Mouse (Mus musculus) CD4-positive, CD25-positive, alpha-beta regulatory T cell, adult 4 months (primary cell): ENCODE measurements around the gene Cd209e. TPM values are rescaled to one million over a fixed set of nuclear protein-coding genes. Genes with fewer than 3 reads are reported as not detected.
"Not testable (repeated sequence)": the region's sequence is repeated elsewhere in the genome, so short reads cannot be mapped to it uniquely, and the experiment has no call there.

ENCODE experiments used
- ATAC-seq: one replicate; pipeline ENCODE4 v1.8.0; 2017
- polyA plus RNA-seq, 2 experiments: library from polyadenylated mRNA; unstranded; fragments of 100-300 nt; shearing (Covaris generic); gene quantifications; one replicate each; pipeline ENCODE4 v1.2.1; 2017

Gene Cd209e
- polyA plus RNA-seq, result not detected

GRCm38 (mm10) chr8:3854209-3854608 lies at the start of gene Cd209e:
Cd209e (minus strand) TSS chr8:3854309.
- no peak for ATAC-seq

GRCm38 (mm10) chr8:3878455-3878854 lies 24.3 kb upstream of the Cd209e start, which contains the start of gene Cd209d:
Cd209d (minus strand) TSS chr8:3878555.
- no peak for ATAC-seq

- ATAC-seq, result no peak
These were observed 22.0 kb upstream of the Cd209e start for GRCm38 (mm10) chr8:3876121-3876520.

- ATAC-seq, result not testable (repeated sequence)
These were observed 8.6 kb upstream of the Cd209e start for GRCm38 (mm10) chr8:3862736-3863135.

- no peak for ATAC-seq
These were observed 51.0 kb downstream of the Cd209e start for GRCm38 (mm10) chr8:3803091-3803490.

Other genes with a start within 250 kb of the Cd209e start
- 100 to 1,000 TPM in 1 of 2 experiments, 10 to 100 TPM in 1; 87.5 to 131 TPM for gene Xab2, start 233.0 kb downstream of the Cd209e start, polyA plus RNA-seq
- gene Pet100, start 232.8 kb downstream of the Cd209e start, polyA plus RNA-seq, result 100 to 1,000 TPM in 1 of 2 experiments, 10 to 100 TPM in 1; 84.8 to 145 TPM
- gene Pcp2, start 228.8 kb downstream of the Cd209e start, polyA plus RNA-seq, result not detected
- gene Stxbp2, start 223.4 kb downstream of the Cd209e start, polyA plus RNA-seq, result 100 to 1,000 TPM; 190 to 257 TPM
- gene Retn, start 198.5 kb downstream of the Cd209e start, polyA plus RNA-seq, result not detected
- not detected for gene Mcemp1, start 188.6 kb downstream of the Cd209e start, polyA plus RNA-seq
- gene Fcor, start 181.9 kb downstream of the Cd209e start, polyA plus RNA-seq, result not detected
- gene Trappc5, start 178.0 kb downstream of the Cd209e start, polyA plus RNA-seq, result 10 to 100 TPM; 20.3 to 32.6 TPM
- gene Fcer2a, start 160.1 kb downstream of the Cd209e start, polyA plus RNA-seq, result 10 to 100 TPM in 1 of 2 experiments, under 1 TPM in 1; 0.38 to 12.4 TPM
- not detected for gene Clec4g, start 133.7 kb downstream of the Cd209e start, polyA plus RNA-seq
- gene Cd209a, start 105.3 kb downstream of the Cd209e start, polyA plus RNA-seq, result not detected
- not detected for gene Cd209d, start 24.2 kb upstream of the Cd209e start, polyA plus RNA-seq
- under 1 TPM in 1 of 2 experiments, not detected in 1; 0.70 TPM for gene Cd209b, start 72.5 kb upstream of the Cd209e start, polyA plus RNA-seq
- not detected for gene Cd209c, start 100.4 kb upstream of the Cd209e start, polyA plus RNA-seq